Mouse (Mus musculus) myocyte (in vitro differentiated cells): ENCODE measurements around the gene Leng9.

Experiments
- CEBPB ChIP-seq: IDR thresholded peaks from 2 replicates; pipeline ENCODE4 v1.6.1; 2011; ENCODE audit warnings: mild to moderate bottlenecking, moderate library complexity; ENCODE audit not compliant: poor library complexity, insufficient read depth, severe bottlenecking
- E2F4 ChIP-seq: IDR thresholded peaks from one replicate; pipeline ENCODE4 v1.6.1; 2011; ENCODE audit warnings: mild to moderate bottlenecking, control low read depth, moderate library complexity; ENCODE audit not compliant: insufficient read depth
- MAX ChIP-seq: IDR thresholded peaks from one replicate; pipeline ENCODE4 v1.6.1; 2011; ENCODE audit warnings: low read depth, mild to moderate bottlenecking, control low read depth
- MYOD1 ChIP-seq, 3 experiments: IDR thresholded peaks; one replicate each; pipeline ENCODE4 v1.6.1; 2011; ENCODE audit warnings: control low read depth in 2 of 3, low read depth in 2 of 3, mild to moderate bottlenecking in 2 of 3, moderate library complexity in 1 of 3; ENCODE audit not compliant: insufficient read length in 2 of 3, control insufficient read depth in 1 of 3
- MYOG ChIP-seq, 3 experiments: IDR thresholded peaks; one replicate each; pipeline ENCODE4 v1.6.1; 2011; ENCODE audit warnings: control low read depth in 2 of 3, low read depth in 2 of 3, mild to moderate bottlenecking in 2 of 3; ENCODE audit not compliant: insufficient read length in 2 of 3, control insufficient read depth in 1 of 3, insufficient read depth in 1 of 3
- POLR2A ChIP-seq: IDR thresholded peaks from one replicate; pipeline ENCODE4 v1.6.1; 2011; ENCODE audit warnings: low read depth, mild to moderate bottlenecking, control low read depth, moderate library complexity; ENCODE audit not compliant: insufficient read length
- POLR2AphosphoS2 ChIP-seq: IDR thresholded peaks from one replicate; pipeline ENCODE4 v1.6.1; 2011; ENCODE audit warnings: low read depth, control low read depth; ENCODE audit not compliant: insufficient read length
- REST ChIP-seq: IDR thresholded peaks from one replicate; pipeline ENCODE4 v1.6.1; 2011; ENCODE audit warnings: mild to moderate bottlenecking, control low read depth, moderate library complexity; ENCODE audit not compliant: insufficient read depth, insufficient read length
- TCF12 ChIP-seq: IDR thresholded peaks from one replicate; pipeline ENCODE4 v1.6.1; 2011; ENCODE audit warnings: mild to moderate bottlenecking, control low read depth; ENCODE audit not compliant: poor library complexity, insufficient read depth, severe bottlenecking
- USF1 ChIP-seq: IDR thresholded peaks from one replicate; pipeline ENCODE4 v1.6.1; 2011; ENCODE audit warnings: low read depth, mild to moderate bottlenecking, control low read depth, moderate library complexity

- no peak for TF ChIP-seq POLR2A
- no peak for TF ChIP-seq E2F4
- no peak for TF ChIP-seq CEBPB
- TF ChIP-seq MAX: no peak
- TF ChIP-seq POLR2AphosphoS2: no peak
- no peak for TF ChIP-seq MYOG (IDR thresholded peaks at IDR 0.05; ENCODE audit: control insufficient read depth in 1 of 3, insufficient read depth in 1 of 3, insufficient read length in 2 of 3, low read depth in 2 of 3)
- TF ChIP-seq TCF12: no peak
- TF ChIP-seq MYOD1 (IDR thresholded peaks at IDR 0.05; ENCODE audit: control insufficient read depth in 1 of 3, insufficient read length in 2 of 3, low read depth in 2 of 3): no peak
- TF ChIP-seq USF1: no peak
- no peak for TF ChIP-seq REST
Observed at GRCm38 (mm10) chr7:4163571-4164072, 13.4 kb upstream of the Leng9 start.
